Mouse (Mus musculus): Measurements from ENCODE around the gene Fam25c. TPM values are rescaled to one million over a fixed set of nuclear protein-coding genes. Genes with fewer than 3 reads are reported as not detected.

Fam25c gene
- total and polyA plus RNA-seq, 3 experiments = not detected

DNA sequence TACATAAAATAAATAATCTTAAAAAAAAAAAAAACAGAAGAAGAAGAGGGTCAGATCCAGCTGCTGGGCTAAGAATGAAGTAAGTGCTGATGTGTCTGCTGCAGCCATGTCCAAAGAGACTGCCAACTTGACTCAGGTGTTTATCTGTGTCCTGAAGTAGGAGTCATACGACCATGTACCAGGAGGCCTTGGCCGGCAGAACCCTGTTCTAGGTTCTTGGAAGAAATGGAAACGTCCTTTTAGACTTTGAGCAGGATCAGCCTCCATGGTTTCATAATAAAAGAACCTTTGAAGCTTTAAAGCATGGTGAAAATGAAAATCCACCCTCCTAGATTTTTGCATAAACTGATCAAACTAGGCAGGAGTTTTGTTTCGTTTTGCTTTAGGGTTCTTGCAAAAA is 777 bp downstream of the Fam25c start:
- TF ChIP-seq NELFE (IDR thresholded peaks at IDR 0.05; ENCODE audit: low read depth, low read length) = no peak
- no peak for TF ChIP-seq GATA1 (IDR thresholded peaks at IDR 0.05; ENCODE audit: low read depth, low read length)
- no peak for DNase-seq (ENCODE audit: low read depth, low spot score)
- Histone ChIP-seq H3K27me3 (ENCODE audit: control insufficient read depth in 1 of 2, insufficient read depth in 2 of 2, low read length in 2 of 2) (no peaks in the 10 kb centered on the region), H3K9ac (ENCODE audit: control insufficient read depth, low read depth, low read length, poor library complexity, severe bottlenecking) (no peak overlapping the region), H3K9me3 (replicated peaks; ENCODE audit: insufficient read depth, low read length) (no peaks in the 10 kb centered on the region), H3K4me3 (ENCODE audit: control insufficient read depth in 1 of 2, insufficient read depth in 1 of 2, low read depth in 2 of 2, low read length in 2 of 2) (no peak overlapping the region), H3K4me1 (ENCODE audit: control insufficient read depth in 1 of 2, insufficient read depth in 2 of 2, low read length in 2 of 2) (peaks cover 3 to 4% of the 10 kb centered on the region in 2 experiments; a peak in 2 of 4 replicates), H3K79me2 (ENCODE audit: control insufficient read depth, insufficient read depth, low read length, poor library complexity) (no peaks in the 10 kb centered on the region), H3K27ac (ENCODE audit: control insufficient read depth, low read depth, low read length) (no peak overlapping the region), H3K36me3 (ENCODE audit: control insufficient read depth in 1 of 2, insufficient read depth in 2 of 2, low read length in 2 of 2) (no peaks in the 10 kb centered on the region)

- Histone ChIP-seq H3K4me1 (ENCODE audit: control insufficient read depth in 1 of 2, insufficient read depth in 2 of 2, low read length in 2 of 2) (peaks cover 3 to 4% of the 10 kb centered on the region in 2 experiments; a peak in 2 of 4 replicates), H3K9ac (ENCODE audit: control insufficient read depth, low read depth, low read length, poor library complexity, severe bottlenecking) (no peak overlapping the region), H3K9me3 (replicated peaks; ENCODE audit: insufficient read depth, low read length) (no peaks in the 10 kb centered on the region), H3K27me3 (ENCODE audit: control insufficient read depth in 1 of 2, insufficient read depth in 2 of 2, low read length in 2 of 2) (no peaks in the 10 kb centered on the region), H3K79me2 (ENCODE audit: control insufficient read depth, insufficient read depth, low read length, poor library complexity) (no peaks in the 10 kb centered on the region), H3K27ac (ENCODE audit: control insufficient read depth, low read depth, low read length) (no peak overlapping the region), H3K36me3 (ENCODE audit: control insufficient read depth in 1 of 2, insufficient read depth in 2 of 2, low read length in 2 of 2) (no peaks in the 10 kb centered on the region), H3K4me3 (ENCODE audit: control insufficient read depth in 1 of 2, insufficient read depth in 1 of 2, low read depth in 2 of 2, low read length in 2 of 2) (no peak overlapping the region)
- TF ChIP-seq MEF2A (IDR thresholded peaks at IDR 0.05; ENCODE audit: extremely low read depth, insufficient replicate concordance, low read depth, low read length, poor library complexity, severe bottlenecking) (no peak), MYB (IDR thresholded peaks at IDR 0.05; ENCODE audit: low read depth, low read length) (no peak), TCF12 (IDR thresholded peaks at IDR 0.05; ENCODE audit: low read depth, low read length) (no peak), ETS1 (IDR thresholded peaks at IDR 0.05; ENCODE audit: low read depth, low read length) (peak; percentile 49; the same call in 1 of the 2 replicates), ELF1 (IDR thresholded peaks at IDR 0.05; ENCODE audit: low read depth, low read length) (no peak)
- DNase-seq (ENCODE audit: low read depth, low spot score) = no peak
Observed at GRCm38 (mm10) chr14:34353326-34353725, 1.9 kb downstream of the Fam25c start.

GRCm38 (mm10) chr14:34352523-34352922 is 2.7 kb downstream of the Fam25c start:
- H3K79me2 ChIP-seq (ENCODE audit: control insufficient read depth, insufficient read depth, low read length, poor library complexity) = no peaks in the 10 kb centered on the region
- H3K9me3 ChIP-seq (replicated peaks; ENCODE audit: insufficient read depth, low read length) = no peaks in the 10 kb centered on the region
- H3K27ac ChIP-seq (ENCODE audit: control insufficient read depth, low read depth, low read length) = no peak overlapping the region
- no peak overlapping the region for H3K4me3 ChIP-seq (ENCODE audit: control insufficient read depth in 1 of 2, insufficient read depth in 1 of 2, low read depth in 2 of 2, low read length in 2 of 2)
- TF ChIP-seq MAX (IDR thresholded peaks at IDR 0.05; ENCODE audit: low read length) (no peak), SIN3A (IDR thresholded peaks at IDR 0.05; ENCODE audit: low read length) (no peak), GATA1 (IDR thresholded peaks at IDR 0.05; ENCODE audit: low read depth, low read length) (no peak), MEF2A (IDR thresholded peaks at IDR 0.05; ENCODE audit: extremely low read depth, insufficient replicate concordance, low read depth, low read length, poor library complexity, severe bottlenecking) (no peak), TBP (IDR thresholded peaks at IDR 0.05; ENCODE audit: low read depth, low read length) (no peak), USF2 (IDR thresholded peaks at IDR 0.05; ENCODE audit: borderline replicate concordance in 1 of 2, insufficient read depth in 1 of 2, low read depth in 1 of 2, low read length in 2 of 2) (no peak)
- H3K4me1 ChIP-seq (ENCODE audit: control insufficient read depth in 1 of 2, insufficient read depth in 2 of 2, low read length in 2 of 2) = peaks cover 3 to 4% of the 10 kb centered on the region in 2 experiments; a peak in 2 of 4 replicates
- H3K27me3 ChIP-seq (ENCODE audit: control insufficient read depth in 1 of 2, insufficient read depth in 2 of 2, low read length in 2 of 2) = no peaks in the 10 kb centered on the region
- no peak for DNase-seq (ENCODE audit: low read depth, low spot score)
- H3K9ac ChIP-seq (ENCODE audit: control insufficient read depth, low read depth, low read length, poor library complexity, severe bottlenecking) = no peak overlapping the region
- no peaks in the 10 kb centered on the region for H3K36me3 ChIP-seq (ENCODE audit: control insufficient read depth in 1 of 2, insufficient read depth in 2 of 2, low read length in 2 of 2)

All from MEL (cell line).